Mouse (Mus musculus) left cerebral cortex, adult 2 months (tissue): Measurements from ENCODE around the gene Itpkb. TPM values are rescaled to one million over a fixed set of nuclear protein-coding genes. Genes with fewer than 3 reads are reported as not detected.

Experiments
- DNase-seq, 2 experiments: peaks; one replicate each; pipeline ENCODE4 v3.0.0; 2021 to 2022; ENCODE audit warnings: low spot score in 2 of 2, mixed read lengths in 1 of 2; ENCODE audit errors: extremely low spot score in 1 of 2
- H3K27ac ChIP-seq: fragments of 200-600 bp; 2 replicates; pipeline ENCODE4 v1.8.1; 2022
- H3K4me3 ChIP-seq: fragments of 200-600 bp; 2 replicates; pipeline ENCODE4 v1.8.1; 2022
- CTCF ChIP-seq: fragments of 200-600 bp; IDR thresholded peaks from 2 replicates; pipeline ENCODE4 v1.8.1; 2022; ENCODE audit warnings: antibody characterized with exemption, mild to moderate bottlenecking, moderate library complexity
- intact Hi-C: fragments of 180-260 bp; cut with DNase I; formaldehyde crosslinking; loops from one replicate; pipeline ENCODE4 v1.15.1; 2025
- total RNA-seq, 2 experiments: library from RNA; stranded (reverse); gene quantifications; 2 replicates each; pipeline ENCODE4 v1.2.3; 2021

Itpkb gene
- total RNA-seq, 2 experiments from 2014 or later: 17.9 to 18.2 TPM

DNA sequence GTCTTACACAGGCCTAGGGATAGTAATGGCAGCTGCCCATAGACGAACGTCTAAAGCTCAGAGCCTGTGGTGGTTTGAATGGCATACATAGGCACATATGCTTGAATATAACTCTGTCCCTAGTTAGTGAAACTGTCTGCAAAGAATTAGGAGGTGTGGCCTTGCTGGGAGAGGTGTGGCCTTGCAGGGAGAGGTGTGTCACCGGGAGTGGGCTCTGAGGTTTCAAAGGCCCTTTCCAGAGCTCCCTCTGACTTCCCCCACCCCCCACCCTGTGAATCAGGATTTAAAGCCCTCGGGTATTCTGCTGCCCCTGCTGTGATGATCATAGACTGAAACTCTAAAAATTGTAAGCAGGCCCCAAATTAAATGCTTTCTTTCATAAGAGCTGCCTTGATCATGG lies 29.3 kb upstream of the Itpkb start:
- intact Hi-C loops: no loop called here
- H3K4me3 ChIP-seq: no peak overlapping the region
- no peak for DNase-seq
- TF ChIP-seq CTCF: no peak
- no peak overlapping the region for H3K27ac ChIP-seq

DNA sequence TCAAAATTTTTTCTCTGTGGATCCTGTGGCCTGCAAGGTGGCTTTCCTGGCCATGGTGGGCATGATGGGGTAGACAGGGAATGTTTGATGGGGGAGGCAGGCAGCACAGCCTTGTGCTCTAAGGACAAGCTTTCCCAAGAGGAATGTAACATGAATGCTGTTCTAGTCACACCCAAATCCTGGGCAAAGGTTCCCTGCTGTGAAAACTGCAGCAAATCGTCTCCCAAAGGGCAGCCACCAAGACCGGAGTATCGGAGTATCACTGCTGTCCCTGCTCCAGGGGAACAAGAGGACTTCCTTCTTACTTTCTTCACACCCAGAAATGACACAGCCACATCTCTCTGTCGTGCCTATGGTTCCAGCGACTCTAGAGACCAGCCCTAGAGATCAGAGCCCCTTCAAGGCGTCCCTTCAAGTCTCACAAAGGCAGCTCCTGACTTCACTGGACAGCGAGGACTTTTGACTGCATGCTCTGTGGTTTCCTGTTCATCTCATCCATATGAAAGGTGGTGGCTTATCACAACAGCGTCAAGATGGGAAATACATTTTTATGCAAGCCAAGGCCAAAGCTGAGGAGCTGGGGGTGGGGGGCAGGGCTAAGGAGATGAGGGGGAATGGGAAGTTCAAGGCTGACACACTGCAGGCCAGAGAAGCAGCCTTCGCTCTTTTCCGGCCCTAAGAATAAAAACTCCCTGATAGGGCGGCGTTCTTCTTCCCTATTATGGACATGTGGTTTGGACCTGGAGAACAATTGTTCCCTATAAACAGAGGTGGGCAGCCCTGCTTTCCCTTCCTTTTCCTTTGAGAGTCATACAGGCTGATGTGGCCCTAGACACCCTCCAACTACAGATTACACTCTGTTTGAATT lies 27.8 kb upstream of the Itpkb start:
- intact Hi-C loops: no loop called here
- H3K27ac ChIP-seq: no peak overlapping the region
- no peak overlapping the region for H3K4me3 ChIP-seq
- no peak for DNase-seq
- TF ChIP-seq CTCF: no peak

DNA sequence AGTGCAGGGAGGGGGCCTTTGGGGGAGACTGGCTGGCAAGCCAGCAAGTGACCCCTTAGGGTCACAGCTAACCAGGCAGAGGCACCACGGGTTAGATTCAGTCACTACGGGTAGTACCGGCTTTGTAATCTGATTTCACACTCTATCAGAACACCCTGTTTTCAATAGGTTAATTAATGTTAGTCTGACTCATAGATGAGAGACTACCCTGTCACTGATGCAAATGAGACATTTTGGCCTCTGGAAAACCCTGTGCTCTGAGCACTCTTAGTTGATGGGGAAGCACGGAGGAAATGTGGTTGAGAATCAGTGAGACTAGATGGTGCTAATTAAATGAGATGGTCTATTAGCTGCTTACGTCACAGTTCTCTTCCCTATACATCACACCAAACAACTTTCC lies 26.7 kb upstream of the Itpkb start:
- Histone ChIP-seq H3K27ac (no peak overlapping the region), H3K4me3 (no peak overlapping the region)
- intact Hi-C loops: no loop called here
- TF ChIP-seq CTCF: no peak
- DNase-seq: no peak

DNA sequence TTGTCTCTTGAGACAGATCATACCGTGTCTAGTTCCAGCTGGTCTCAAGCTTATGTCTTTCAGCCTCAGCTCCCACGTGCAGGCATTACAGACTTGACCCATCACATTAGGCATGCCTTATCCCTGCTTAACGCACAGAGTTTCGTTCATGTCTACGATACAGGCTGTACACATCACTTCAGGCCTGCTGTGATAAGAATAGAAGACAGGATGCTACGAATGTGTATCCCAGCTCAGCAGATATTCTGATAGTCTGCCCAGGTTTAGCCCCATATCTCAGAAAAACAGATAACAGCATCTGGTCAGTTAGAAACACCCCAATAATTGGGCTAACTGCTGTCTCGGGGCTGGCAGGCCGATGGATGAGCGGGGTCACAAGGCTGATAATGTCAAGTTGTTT lies 23.4 kb upstream of the Itpkb start:
- TF ChIP-seq CTCF: no peak
- intact Hi-C loops: no loop called here
- no peak for DNase-seq
- H3K27ac ChIP-seq: no peak overlapping the region
- no peak overlapping the region for H3K4me3 ChIP-seq

DNA sequence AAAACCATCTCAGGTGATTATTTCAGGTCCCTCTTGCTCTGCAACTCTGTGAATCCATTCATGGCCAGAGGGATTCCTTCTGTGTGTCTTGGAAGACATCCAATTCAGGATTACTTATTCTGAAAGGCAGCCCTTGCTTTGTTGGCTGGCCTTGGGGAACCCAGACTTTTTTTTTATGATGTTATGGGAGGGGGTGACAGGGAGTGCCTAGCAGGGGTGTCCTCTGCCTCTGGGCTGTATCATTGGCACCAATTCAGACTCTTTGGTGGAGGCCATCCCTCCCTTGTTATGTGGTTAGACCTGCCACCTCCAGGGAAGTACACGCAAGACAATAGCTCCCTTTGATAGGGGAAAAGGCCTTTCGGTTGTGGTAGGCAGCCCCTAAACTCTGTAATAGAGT lies 22.6 kb upstream of the Itpkb start:
- no peak for TF ChIP-seq CTCF
- Histone ChIP-seq H3K4me3 (no peak overlapping the region), H3K27ac (no peak overlapping the region)
- intact Hi-C loops: no loop called here
- DNase-seq: no peak

DNA sequence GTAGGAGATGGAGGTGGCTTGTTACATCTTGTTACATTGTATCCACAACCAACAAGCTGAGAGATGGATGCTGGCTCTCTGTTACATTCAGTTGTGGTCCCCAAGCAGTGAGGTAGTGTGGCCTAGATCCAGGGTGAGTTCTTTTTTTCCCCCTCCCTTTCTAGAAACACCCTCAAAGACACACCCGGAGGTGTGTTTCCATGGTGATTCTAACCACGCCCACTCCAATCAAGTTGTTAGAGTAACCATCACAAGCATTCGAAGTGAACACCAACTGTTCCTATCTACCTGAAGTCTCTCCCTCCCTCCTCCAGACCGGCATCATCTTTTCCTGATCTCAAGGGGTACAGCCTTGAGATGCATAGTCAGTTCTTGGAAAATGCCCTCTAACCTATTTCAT lies 21.4 kb upstream of the Itpkb start:
- no peak for DNase-seq
- no peak overlapping the region for H3K4me3 ChIP-seq
- no peak overlapping the region for H3K27ac ChIP-seq
- intact Hi-C loops: no loop called here
- no peak for TF ChIP-seq CTCF

- no peak overlapping the region for H3K27ac ChIP-seq
- no peak overlapping the region for H3K4me3 ChIP-seq
- DNase-seq: no peak
- no peak for TF ChIP-seq CTCF
- intact Hi-C loops: no loop called here
These were observed 18.0 kb upstream of the Itpkb start for GRCm38 (mm10) chr1:180312286-180312685.

DNA sequence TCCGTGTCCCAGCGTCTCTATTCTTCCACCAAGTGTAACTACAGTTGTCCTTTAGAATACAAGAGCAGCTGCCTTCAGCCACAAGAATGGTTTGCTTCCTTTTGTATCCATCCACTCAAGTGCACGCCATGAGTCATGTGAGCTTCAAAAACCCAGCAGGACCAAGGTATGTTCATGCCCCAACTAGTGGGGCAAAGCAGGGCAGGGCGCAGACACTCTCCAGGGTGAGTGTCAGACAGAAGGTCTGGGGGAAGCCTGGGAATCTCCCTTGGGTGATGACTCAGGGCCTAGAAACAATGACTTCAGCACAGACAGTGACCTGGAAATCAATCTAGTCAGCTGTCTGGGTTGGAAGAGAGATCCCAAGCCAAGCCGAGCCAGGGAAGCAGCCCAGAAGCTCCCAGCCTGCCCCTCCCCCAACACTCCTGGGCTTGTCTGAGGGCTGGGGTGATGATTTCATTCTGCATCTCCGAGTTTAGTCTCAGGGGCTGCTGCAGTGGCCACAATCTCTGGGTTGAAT lies 17.4 kb upstream of the Itpkb start:
- H3K4me3 ChIP-seq: no peak overlapping the region
- H3K27ac ChIP-seq: no peak overlapping the region
- no peak for TF ChIP-seq CTCF
- intact Hi-C loops: no loop called here
- no peak for DNase-seq

DNA sequence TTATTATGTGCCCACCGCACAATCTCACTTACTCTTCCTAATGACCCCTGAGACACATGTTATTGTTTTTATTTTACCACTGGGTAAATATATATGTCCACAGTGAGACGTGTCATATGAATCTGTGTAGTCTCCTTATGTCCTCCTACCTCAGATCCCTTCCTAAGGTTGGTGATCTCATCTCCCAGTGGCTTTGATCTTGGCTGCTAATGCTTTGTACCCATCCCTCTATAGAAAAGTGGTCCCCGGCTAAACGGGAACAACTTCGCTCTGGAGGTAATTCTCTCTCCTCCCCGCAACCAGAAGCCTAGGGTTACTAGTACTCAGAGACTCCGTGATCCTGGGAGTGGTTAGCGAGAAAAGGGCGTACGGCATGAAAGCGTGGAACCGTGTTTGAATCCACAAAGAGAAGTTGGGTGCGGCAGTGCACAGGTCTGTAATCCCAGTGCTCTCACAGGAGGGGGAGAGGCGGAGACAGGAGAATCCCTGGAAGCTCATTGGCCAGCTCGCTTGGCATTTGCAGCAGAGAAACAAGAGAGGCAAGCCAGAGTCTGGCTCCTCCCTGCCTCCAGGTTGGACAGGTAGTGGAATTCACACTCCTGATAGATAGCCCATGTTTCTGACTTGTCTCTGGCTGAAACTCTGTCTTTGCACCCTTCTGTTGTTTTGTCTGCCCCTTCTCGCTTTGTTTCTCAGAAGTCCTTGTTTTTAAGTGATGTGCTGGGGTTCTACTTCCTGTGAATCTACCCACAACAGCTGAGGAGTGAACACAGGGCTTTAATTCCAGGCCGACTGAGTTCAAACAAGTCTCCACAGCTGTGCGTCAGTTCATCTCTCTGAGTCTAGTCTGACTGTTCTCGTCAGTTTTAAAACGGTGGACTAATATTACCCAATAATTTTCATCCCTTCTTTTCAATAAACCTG lies 16.5 kb upstream of the Itpkb start:
- Histone ChIP-seq H3K4me3 (no peak overlapping the region), H3K27ac (no peak overlapping the region)
- no peak for TF ChIP-seq CTCF
- DNase-seq: peak in 1 of 2 experiments; percentile 17
- intact Hi-C loops: no loop called here

DNA sequence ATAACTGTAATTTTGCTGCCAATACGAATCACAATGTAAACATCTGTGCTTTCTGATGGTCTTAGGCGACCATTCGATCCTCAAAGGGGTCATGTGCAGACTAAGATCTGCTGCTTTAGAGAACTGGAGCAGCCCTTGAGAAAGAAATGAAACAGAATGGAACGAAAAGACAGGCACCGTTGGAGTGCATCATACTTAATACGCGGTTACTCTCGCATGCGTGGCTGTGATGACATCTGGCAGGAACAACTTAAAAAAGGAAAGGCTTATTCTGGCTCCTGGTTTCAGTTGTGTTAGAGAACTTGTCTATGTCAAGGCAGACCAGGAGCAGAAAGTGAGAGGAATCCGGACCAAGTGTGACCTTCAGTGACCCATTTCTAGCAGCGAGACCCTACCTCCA lies 15.6 kb upstream of the Itpkb start:
- no peak for TF ChIP-seq CTCF
- no peak for DNase-seq
- Histone ChIP-seq H3K27ac (no peak overlapping the region), H3K4me3 (no peak overlapping the region)
- intact Hi-C loops: no loop called here

- DNase-seq: no peak
- no peak for TF ChIP-seq CTCF
- Histone ChIP-seq H3K4me3 (no peak overlapping the region), H3K27ac (no peak overlapping the region)
- intact Hi-C loops: no loop called here
These were observed 15.2 kb upstream of the Itpkb start for GRCm38 (mm10) chr1:180315127-180315526.

- no peak overlapping the region for H3K27ac ChIP-seq
- DNase-seq: no peak
- intact Hi-C loops: no loop called here
- H3K4me3 ChIP-seq: no peak overlapping the region
- no peak for TF ChIP-seq CTCF
These were observed 12.8 kb upstream of the Itpkb start for GRCm38 (mm10) chr1:180317450-180317849.
